Mouse (Mus musculus) midbrain, postnatal 0 days (tissue): Measurements from ENCODE around the gene Lpin2. TPM values are rescaled to one million over a fixed set of nuclear protein-coding genes. Genes with fewer than 3 reads are reported as not detected.

ENCODE experiments used
- ATAC-seq: fragments of 200-750 bp; cut with Nextera tagmentation; 2 replicates; pipeline ENCODE4 v1.8.0; 2017; ENCODE audit warnings: moderate number of reproducible peaks, mild to moderate bottlenecking, moderate TSS enrichment, moderate library complexity; ENCODE audit not compliant: low FRiP score
- DNase-seq: peaks from one replicate; pipeline ENCODE4 v3.0.0-alpha.2; 2015; ENCODE audit warnings: low spot score
- H3K27ac ChIP-seq: fragments of 300-500 bp; sonication (generic); 2 replicates; pipeline ENCODE4 v1.5.1; 2014; ENCODE audit warnings: low read depth, mild to moderate bottlenecking, low read length, mixed read lengths
- H3K27me3 ChIP-seq: fragments of 300-500 bp; sonication (generic); 2 replicates; pipeline ENCODE4 v1.6.1; 2014; ENCODE audit warnings: low read length, control low read depth, mixed read lengths; ENCODE audit not compliant: insufficient read depth
- H3K36me3 ChIP-seq: fragments of 300-500 bp; sonication (generic); 2 replicates; pipeline ENCODE4 v1.6.1; 2014; ENCODE audit warnings: low read length, control low read depth, mixed read lengths; ENCODE audit not compliant: insufficient read depth
- H3K4me1 ChIP-seq: fragments of 300-500 bp; sonication (generic); 2 replicates; pipeline ENCODE4 v1.6.1; 2014; ENCODE audit warnings: mild to moderate bottlenecking, control low read depth, antibody characterized with exemption, low read length, mixed read lengths; ENCODE audit not compliant: insufficient read depth
- H3K4me2 ChIP-seq: fragments of 300-500 bp; sonication (generic); 2 replicates; pipeline ENCODE4 v1.6.1; 2014; ENCODE audit warnings: low read depth, mild to moderate bottlenecking, low read length, mixed read lengths; ENCODE audit not compliant: poor library complexity, severe bottlenecking
- H3K4me3 ChIP-seq: fragments of 300-500 bp; sonication (generic); 2 replicates; pipeline ENCODE4 v1.5.1; 2014; ENCODE audit warnings: low read depth, mild to moderate bottlenecking, low read length, moderate library complexity
- H3K9ac ChIP-seq: fragments of 300-500 bp; sonication (generic); replicated peaks from 2 replicates; pipeline ENCODE4 v1.6.1; 2014; ENCODE audit warnings: mild to moderate bottlenecking, low read length, moderate library complexity, mixed read lengths; ENCODE audit not compliant: poor library complexity, severe bottlenecking
- H3K9me3 ChIP-seq: fragments of 300-500 bp; sonication (generic); 2 replicates; pipeline ENCODE4 v1.6.1; 2016; ENCODE audit warnings: low read length, control low read depth
- CTCF ChIP-seq: IDR thresholded peaks from 2 replicates; pipeline ENCODE4 v1.5.1; 2016; ENCODE audit warnings: antibody characterized with exemption, mild to moderate bottlenecking
- WGBS: fragments of 180-500 bp; shearing (Covaris S2); extraction: QIAGEN DNeasy Blood & Tissue Kit; methylation state at CpG from one replicate; pipeline ENCODE4 v1.1.7; 2014; 5-methylcytosine and 5-hydroxymethylcytosine counted together
- polyA plus RNA-seq: library from polyadenylated mRNA; unstranded; fragments of >200 nt; fragmentation: Nextera tagmentation; extraction: Ambion mirVana; gene quantifications from 2 replicates; pipeline ENCODE4 v1.2.1, GENCODE M21; 2015
- total RNA-seq: library from RNA; depleted of rRNA; stranded (reverse); fragments of >200 nt; gene quantifications from 2 replicates; pipeline ENCODE4 v1.2.3, GENCODE M21; 2014

The Lpin2 gene
- total and polyA plus RNA-seq, 2 experiments from 2014 or later, result 39.1 to 53.4 TPM

- Histone ChIP-seq H3K36me3 (no peaks in the 10 kb centered on the region), H3K4me1 (no peaks in the 10 kb centered on the region), H3K4me2 (no peak overlapping the region), H3K9me3 (no peaks in the 10 kb centered on the region), H3K4me3 (no peak overlapping the region), H3K9ac (no peak overlapping the region), H3K27me3 (no peaks in the 10 kb centered on the region), H3K27ac (no peak overlapping the region)
- DNase-seq, result peak; percentile 10
- 93% methylated on average over 5 of the region's 5 CpGs for WGBS
- no peak for ATAC-seq
- TF ChIP-seq CTCF, result no peak
Measured at GRCm38 (mm10) chr17:71217111-71217685, 34.8 kb downstream of the Lpin2 start.

GRCm38 (mm10) chr17:71221383-71221782, 39.0 kb downstream of the Lpin2 start:
- no peaks in the 10 kb centered on the region for H3K36me3 ChIP-seq
- DNase-seq (no peak), ATAC-seq (no peak)
- H3K27ac ChIP-seq, result no peak overlapping the region
- no peak overlapping the region for H3K4me2 ChIP-seq
- H3K27me3 ChIP-seq, result no peaks in the 10 kb centered on the region
- H3K9ac ChIP-seq, result no peak overlapping the region
- WGBS, result 86% methylated on average over 3 of the region's 3 CpGs
- no peak overlapping the region for H3K4me3 ChIP-seq
- no peaks in the 10 kb centered on the region for H3K9me3 ChIP-seq
- no peaks in the 10 kb centered on the region for H3K4me1 ChIP-seq
- no peak for TF ChIP-seq CTCF

GRCm38 (mm10) chr17:71223676-71224075, 41.3 kb downstream of the Lpin2 start:
- no peak for TF ChIP-seq CTCF
- Histone ChIP-seq H3K4me1 (no peaks in the 10 kb centered on the region), H3K4me3 (no peak overlapping the region), H3K27me3 (no peaks in the 10 kb centered on the region), H3K36me3 (no peaks in the 10 kb centered on the region), H3K9me3 (no peaks in the 10 kb centered on the region), H3K9ac (no peak overlapping the region), H3K4me2 (no peak overlapping the region), H3K27ac (no peak overlapping the region)
- DNase-seq, result no peak
- ATAC-seq, result no peak
- WGBS, result 76% methylated on average over 5 of the region's 5 CpGs

GRCm38 (mm10) chr17:71224521-71224920, 42.2 kb downstream of the Lpin2 start:
- Histone ChIP-seq H3K4me1 (no peaks in the 10 kb centered on the region), H3K36me3 (no peaks in the 10 kb centered on the region), H3K9me3 (no peaks in the 10 kb centered on the region), H3K27ac (no peak overlapping the region), H3K4me2 (no peak overlapping the region), H3K27me3 (no peaks in the 10 kb centered on the region), H3K4me3 (no peak overlapping the region), H3K9ac (no peak overlapping the region)
- ATAC-seq (no peak), DNase-seq (no peak)
- 73% methylated on average over 2 of the region's 2 CpGs for WGBS
- TF ChIP-seq CTCF, result no peak

GRCm38 (mm10) chr17:71225091-71225490, 42.7 kb downstream of the Lpin2 start:
- Histone ChIP-seq H3K9me3 (no peaks in the 10 kb centered on the region), H3K4me3 (no peak overlapping the region), H3K27ac (no peak overlapping the region), H3K9ac (no peak overlapping the region), H3K4me2 (no peak overlapping the region), H3K4me1 (no peaks in the 10 kb centered on the region), H3K36me3 (no peaks in the 10 kb centered on the region), H3K27me3 (no peaks in the 10 kb centered on the region)
- WGBS, result 30% methylated on average over 4 of the region's 5 CpGs
- TF ChIP-seq CTCF, result peak; percentile 54
- DNase-seq, result peak; percentile 55
- ATAC-seq, result no peak

- 0 out of 2 replicates have a peak, but pooled peaks cover 4% of the 10 kb centered on the region for H3K36me3 ChIP-seq
- 0 out of 2 replicates have a peak, but pooled peaks have one; percentile 8 for TF ChIP-seq CTCF
- no peak overlapping the region for H3K4me3 ChIP-seq
- H3K4me2 ChIP-seq, result no peak overlapping the region
- no peaks in the 10 kb centered on the region for H3K4me1 ChIP-seq
- no peak for ATAC-seq
- WGBS, result 88% methylated on average over 9 of the region's 9 CpGs
- DNase-seq, result no peak
- H3K27ac ChIP-seq, result no peak overlapping the region
- no peak overlapping the region for H3K9ac ChIP-seq
- no peaks in the 10 kb centered on the region for H3K9me3 ChIP-seq
- no peaks in the 10 kb centered on the region for H3K27me3 ChIP-seq
Measured at GRCm38 (mm10) chr17:71227128-71227895, 45.0 kb downstream of the Lpin2 start.
